Mouse (Mus musculus) hindbrain, embryonic 16.5 days (tissue): ENCODE results near the gene Eif4e2. TPM values are rescaled to one million over a fixed set of nuclear protein-coding genes. Genes with fewer than 3 reads are reported as not detected.

ENCODE experiments used
- ATAC-seq: fragments of 200-750 bp; cut with Nextera tagmentation; 2 replicates; pipeline ENCODE4 v1.8.0; 2017; ENCODE audit warnings: moderate TSS enrichment, moderate library complexity
- H3K27ac ChIP-seq: fragments of 300-500 bp; sonication (generic); 2 replicates; pipeline ENCODE4 v1.5.1; 2014; ENCODE audit warnings: low read depth, mild to moderate bottlenecking, control low read depth, low read length, moderate library complexity
- H3K27me3 ChIP-seq: fragments of 300-500 bp; sonication (generic); replicated peaks from 2 replicates; pipeline ENCODE4 v1.6.1; 2014; ENCODE audit warnings: low read length; ENCODE audit not compliant: control insufficient read depth, insufficient read depth
- H3K36me3 ChIP-seq: fragments of 300-500 bp; sonication (generic); 2 replicates; pipeline ENCODE4 v1.6.1; 2014; ENCODE audit warnings: mild to moderate bottlenecking, low read length, moderate library complexity, mixed read lengths; ENCODE audit not compliant: control insufficient read depth, insufficient read depth
- H3K4me1 ChIP-seq: fragments of 300-500 bp; sonication (generic); 2 replicates; pipeline ENCODE4 v1.6.1; 2014; ENCODE audit warnings: low read depth, low read length; ENCODE audit not compliant: control insufficient read depth, insufficient read depth
- H3K4me2 ChIP-seq: fragments of 300-500 bp; sonication (generic); 2 replicates; pipeline ENCODE4 v1.6.1; 2014; ENCODE audit warnings: mild to moderate bottlenecking, low read length, control low read depth, moderate library complexity
- H3K4me3 ChIP-seq: fragments of 300-500 bp; sonication (generic); 2 replicates; pipeline ENCODE4 v1.5.1; 2014; ENCODE audit warnings: mild to moderate bottlenecking, low read length, control low read depth, moderate library complexity
- H3K9ac ChIP-seq: fragments of 300-500 bp; sonication (generic); 2 replicates; pipeline ENCODE4 v1.6.1; 2014; ENCODE audit warnings: low read depth, mild to moderate bottlenecking, control low read depth, low read length, moderate library complexity
- H3K9me3 ChIP-seq: fragments of 300-500 bp; sonication (generic); 2 replicates; pipeline ENCODE4 v1.6.1; 2014; ENCODE audit warnings: mild to moderate bottlenecking, low read length, moderate library complexity; ENCODE audit not compliant: control insufficient read depth
- WGBS: fragments of 180-500 bp; shearing (Covaris S2); extraction: QIAGEN DNeasy Blood & Tissue Kit; methylation state at CpG from one replicate; pipeline ENCODE4 v1.1.7; 2014; 5-methylcytosine and 5-hydroxymethylcytosine counted together
- polyA plus RNA-seq: library from polyadenylated mRNA; unstranded; fragments of >200 nt; fragmentation: Nextera tagmentation; extraction: Ambion mirVana; gene quantifications from 2 replicates; pipeline ENCODE4 v1.2.1, GENCODE M21; 2015

The Eif4e2 gene
- 79.3 and 88.1 TPM in 2 replicates for polyA plus RNA-seq

GRCm38 (mm10) chr1:87213735-87214704 lies at the start of gene Eif4e2:
Gene Eif4e2, plus strand, starts transcription at chr1:87213914.
- no peaks in the 10 kb centered on the region for H3K9me3 ChIP-seq
- H3K27me3 ChIP-seq: no peaks in the 10 kb centered on the region
- H3K27ac ChIP-seq: peak within 1 kb of the TSS; percentile 99
- no peaks in the 10 kb centered on the region for H3K36me3 ChIP-seq
- peak within 1 kb of the TSS; percentile 80 for H3K4me2 ChIP-seq
- H3K9ac ChIP-seq: peak within 1 kb of the TSS; percentile 99
- peak within 1 kb of the TSS; percentile 96 for H3K4me3 ChIP-seq
- ATAC-seq: peak; percentile 97
- WGBS: under 1% methylated on average over 79 of the region's 99 CpGs
- H3K4me1 ChIP-seq: peaks cover 30% of the 10 kb centered on the region

DNA sequence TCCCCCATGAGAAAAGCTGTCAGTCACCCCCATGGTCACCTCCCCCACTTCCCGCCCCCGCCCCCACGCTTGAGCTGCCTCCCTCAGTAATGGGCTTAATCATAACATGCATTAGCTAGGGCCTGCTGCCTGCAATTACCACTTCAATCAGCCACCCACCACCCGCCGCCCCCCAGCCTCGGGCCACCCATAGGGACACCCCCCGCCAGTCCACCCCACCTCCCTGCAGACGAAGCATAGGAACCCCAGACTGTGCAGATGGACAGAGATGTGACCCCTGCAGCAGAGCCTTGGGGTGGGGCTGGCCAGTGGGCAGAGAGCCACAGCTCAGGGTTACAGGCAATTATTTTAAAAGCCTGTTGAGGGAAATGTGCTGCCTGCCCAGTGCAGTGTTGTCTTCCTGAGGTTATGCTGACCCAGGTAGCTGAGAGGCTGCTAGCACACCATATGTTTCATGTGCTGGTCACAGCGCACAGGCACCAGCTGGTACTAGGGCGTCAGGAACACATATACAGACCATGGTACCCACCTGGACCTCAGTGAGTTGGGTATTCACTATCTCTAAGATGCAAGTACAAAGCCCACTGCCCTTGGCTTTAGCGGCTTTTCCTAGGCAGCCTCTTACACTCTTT lies 49.4 kb upstream of the Eif4e2 start:
- Histone ChIP-seq H3K4me1 (peaks cover 3% of the 10 kb centered on the region), H3K4me2 (no peak overlapping the region), H3K27me3 (no peaks in the 10 kb centered on the region), H3K9me3 (no peaks in the 10 kb centered on the region), H3K4me3 (no peak overlapping the region), H3K9ac (peak overlapping the region; percentile 32; the same call in 1 of the 2 replicates), H3K36me3 (no peaks in the 10 kb centered on the region), H3K27ac (0 out of 2 replicates have a peak overlapping the region, but pooled peaks have one; percentile 35)
- 23% methylated on average over 11 of the region's 11 CpGs for WGBS
- ATAC-seq: peak; percentile 43

DNA sequence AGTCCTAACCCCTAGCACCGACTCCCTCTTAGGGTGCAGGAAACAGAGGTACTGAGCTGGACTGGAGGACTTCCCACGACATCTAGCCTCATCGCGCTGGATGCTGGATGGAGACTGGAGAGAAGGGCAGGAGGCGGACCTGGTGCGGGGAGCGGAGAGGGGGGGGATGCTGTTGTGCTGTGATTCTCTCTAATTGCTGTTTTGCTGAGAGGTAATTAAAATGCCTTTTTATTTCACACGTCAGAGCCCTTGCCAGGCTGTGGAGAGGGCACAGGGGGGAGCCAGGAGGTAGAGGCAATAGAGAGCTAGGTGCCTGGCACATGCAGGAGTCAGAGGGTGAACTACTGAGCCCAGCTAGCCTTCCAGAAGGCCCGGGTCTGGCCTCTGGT lies 48.9 kb upstream of the Eif4e2 start:
- no peaks in the 10 kb centered on the region for H3K36me3 ChIP-seq
- H3K27me3 ChIP-seq: no peaks in the 10 kb centered on the region
- WGBS: 33% methylated on average over 9 of the region's 9 CpGs
- 0 out of 2 replicates have a peak overlapping the region, but pooled peaks have one; percentile 35 for H3K27ac ChIP-seq
- H3K9ac ChIP-seq: peak overlapping the region; percentile 32; the same call in 1 of the 2 replicates
- no peak overlapping the region for H3K4me2 ChIP-seq
- ATAC-seq: peak; percentile 6; the same call in 1 of the 2 replicates
- no peak overlapping the region for H3K4me3 ChIP-seq
- peaks cover 7% of the 10 kb centered on the region for H3K4me1 ChIP-seq
- no peaks in the 10 kb centered on the region for H3K9me3 ChIP-seq

GRCm38 (mm10) chr1:87170458-87170857 lies 43.3 kb upstream of the Eif4e2 start:
- WGBS: 8% methylated on average over 19 of the region's 19 CpGs
- ATAC-seq: peak; percentile 35
- Histone ChIP-seq H3K4me3 (no peak overlapping the region), H3K4me2 (peak overlapping the region; percentile 30; the same call in 1 of the 2 replicates), H3K36me3 (no peaks in the 10 kb centered on the region), H3K9ac (0 out of 2 replicates have a peak overlapping the region, but pooled peaks have one; percentile 8), H3K4me1 (peaks cover 18% of the 10 kb centered on the region), H3K27me3 (no peaks in the 10 kb centered on the region), H3K27ac (no peak overlapping the region), H3K9me3 (no peaks in the 10 kb centered on the region)

DNA sequence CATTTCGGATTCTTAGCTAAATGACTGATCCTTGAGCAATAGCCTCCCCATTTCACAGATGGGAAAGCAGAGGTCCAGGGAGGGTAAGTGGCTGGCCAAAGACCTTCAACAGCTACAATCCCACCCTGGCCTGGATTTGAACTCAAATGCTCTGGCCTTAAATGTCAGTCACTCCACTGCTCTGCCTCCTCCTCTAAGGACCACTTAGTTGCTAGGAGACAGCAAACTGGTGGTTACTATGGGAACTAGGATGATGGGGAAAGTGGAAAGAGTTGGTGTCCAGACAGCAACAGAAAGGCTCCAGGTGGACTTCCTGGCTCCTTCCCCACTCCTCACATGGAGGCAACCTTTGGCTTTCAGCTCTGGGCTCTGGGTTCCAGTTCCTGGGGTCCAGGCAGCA lies 42.4 kb upstream of the Eif4e2 start:
- Histone ChIP-seq H3K9me3 (no peaks in the 10 kb centered on the region), H3K4me1 (peaks cover 20% of the 10 kb centered on the region), H3K36me3 (no peaks in the 10 kb centered on the region), H3K9ac (no peak overlapping the region), H3K4me3 (no peak overlapping the region), H3K27me3 (no peaks in the 10 kb centered on the region), H3K4me2 (no peak overlapping the region), H3K27ac (no peak overlapping the region)
- ATAC-seq: no peak
- WGBS: 96% methylated on average over 1 of the region's 1 CpGs

- Histone ChIP-seq H3K4me1 (peaks cover 20% of the 10 kb centered on the region), H3K4me3 (no peak overlapping the region), H3K27me3 (no peaks in the 10 kb centered on the region), H3K9ac (no peak overlapping the region), H3K27ac (no peak overlapping the region), H3K4me2 (no peak overlapping the region), H3K36me3 (no peaks in the 10 kb centered on the region), H3K9me3 (no peaks in the 10 kb centered on the region)
- WGBS: 40% methylated on average over 9 of the region's 9 CpGs
- ATAC-seq: no peak
Measured at GRCm38 (mm10) chr1:87172316-87172715, 41.4 kb upstream of the Eif4e2 start.

- H3K4me2 ChIP-seq: no peak overlapping the region
- ATAC-seq: no peak
- H3K27me3 ChIP-seq: no peaks in the 10 kb centered on the region
- 25% methylated on average over 28 of the region's 28 CpGs for WGBS
- H3K9ac ChIP-seq: no peak overlapping the region
- no peaks in the 10 kb centered on the region for H3K36me3 ChIP-seq
- H3K27ac ChIP-seq: no peak overlapping the region
- no peaks in the 10 kb centered on the region for H3K9me3 ChIP-seq
- H3K4me1 ChIP-seq: peaks cover 20% of the 10 kb centered on the region
- no peak overlapping the region for H3K4me3 ChIP-seq
Measured at GRCm38 (mm10) chr1:87174006-87174955, 39.4 kb upstream of the Eif4e2 start.

GRCm38 (mm10) chr1:87175852-87176292 lies 37.8 kb upstream of the Eif4e2 start:
- no peaks in the 10 kb centered on the region for H3K27me3 ChIP-seq
- H3K9ac ChIP-seq: peak overlapping the region; percentile 8; the same call in 1 of the 2 replicates
- no peaks in the 10 kb centered on the region for H3K9me3 ChIP-seq
- peak overlapping the region; percentile 4 for H3K4me2 ChIP-seq
- ATAC-seq: peak; percentile 66
- no peaks in the 10 kb centered on the region for H3K36me3 ChIP-seq
- no peak overlapping the region for H3K27ac ChIP-seq
- WGBS: 5% methylated on average over 11 of the region's 11 CpGs
- H3K4me3 ChIP-seq: no peak overlapping the region
- peaks cover 8% of the 10 kb centered on the region for H3K4me1 ChIP-seq
